Mouse (Mus musculus) naive thymus-derived CD4-positive, alpha-beta T cell, adult 2 months (primary cell): ENCODE data around the gene E4f1.

Experiments
- DNase-seq: peaks from one replicate; pipeline ENCODE4 v3.0.0-alpha.2; 2011; ENCODE audit warnings: low read depth

The E4f1 gene

DNA sequence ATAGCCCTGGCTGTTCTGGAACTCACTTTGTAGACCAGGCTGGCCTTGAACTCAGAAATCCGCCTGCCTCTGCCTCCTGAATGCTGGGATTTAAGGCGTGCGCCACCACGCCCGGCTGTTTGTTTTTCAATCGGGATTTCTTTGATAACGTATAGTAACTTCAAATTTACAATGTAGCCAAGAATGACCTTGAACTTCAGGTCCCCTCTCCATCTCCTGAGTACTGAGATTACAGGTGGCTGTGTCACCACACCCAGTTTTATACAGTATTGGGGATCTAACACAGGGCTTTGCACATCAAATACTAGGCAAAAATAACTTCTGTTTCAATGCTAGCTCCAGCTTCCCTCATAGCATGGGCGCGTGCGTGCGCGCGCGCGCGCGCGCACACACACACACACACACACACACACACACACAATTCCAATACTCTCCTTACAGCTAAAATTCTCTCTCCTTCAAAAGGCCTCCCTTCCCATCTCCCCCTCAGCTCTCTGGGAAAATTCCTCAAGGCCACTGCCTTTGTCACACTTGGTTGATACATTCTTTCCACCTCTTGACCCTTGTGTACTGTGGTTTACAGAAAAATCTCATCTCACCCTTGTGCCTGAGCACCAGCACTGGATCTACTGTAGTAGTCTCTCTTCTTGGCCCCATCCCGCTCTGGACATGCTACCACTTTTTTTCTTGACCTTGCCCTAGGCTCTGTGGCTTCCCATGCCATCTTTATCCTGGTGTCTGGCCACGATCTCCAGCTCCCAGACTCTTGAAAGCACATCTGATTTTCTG lies 11.1 kb upstream of the E4f1 start:
- DNase-seq, result no peak

DNA sequence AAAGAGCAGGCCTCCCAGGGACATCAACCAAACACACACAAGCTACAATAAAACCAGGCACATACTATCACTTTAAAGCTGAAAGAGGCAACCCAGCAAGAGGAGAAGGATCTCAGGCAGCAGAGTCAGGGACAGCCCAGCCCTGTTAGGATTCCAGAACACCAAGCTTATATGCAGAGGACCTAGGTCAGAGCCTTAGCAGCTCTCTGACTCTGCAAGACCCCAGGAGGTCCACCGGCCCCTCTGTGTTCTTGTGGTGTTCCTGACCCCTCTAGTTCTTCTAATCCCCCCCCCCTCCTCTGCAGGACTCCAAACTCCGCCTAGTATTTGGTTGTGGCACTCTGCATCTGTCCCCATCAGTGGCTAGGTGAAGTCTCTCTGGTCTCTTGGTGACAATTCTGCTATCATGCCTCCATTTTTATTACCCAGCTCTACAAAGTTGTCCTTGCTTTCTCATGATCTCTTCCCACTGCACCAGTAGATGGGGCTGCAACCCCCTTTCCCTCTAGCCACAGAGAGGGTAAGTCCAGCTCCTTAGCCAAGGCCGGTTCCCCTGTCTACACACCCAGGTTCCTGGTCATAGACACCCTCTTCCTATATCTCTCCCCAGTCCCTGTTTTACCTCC lies 10.2 kb upstream of the E4f1 start:
- DNase-seq, result no peak

- DNase-seq, result no peak
Observed at GRCm38 (mm10) chr17:24479431-24479830, 9.3 kb upstream of the E4f1 start.

DNA sequence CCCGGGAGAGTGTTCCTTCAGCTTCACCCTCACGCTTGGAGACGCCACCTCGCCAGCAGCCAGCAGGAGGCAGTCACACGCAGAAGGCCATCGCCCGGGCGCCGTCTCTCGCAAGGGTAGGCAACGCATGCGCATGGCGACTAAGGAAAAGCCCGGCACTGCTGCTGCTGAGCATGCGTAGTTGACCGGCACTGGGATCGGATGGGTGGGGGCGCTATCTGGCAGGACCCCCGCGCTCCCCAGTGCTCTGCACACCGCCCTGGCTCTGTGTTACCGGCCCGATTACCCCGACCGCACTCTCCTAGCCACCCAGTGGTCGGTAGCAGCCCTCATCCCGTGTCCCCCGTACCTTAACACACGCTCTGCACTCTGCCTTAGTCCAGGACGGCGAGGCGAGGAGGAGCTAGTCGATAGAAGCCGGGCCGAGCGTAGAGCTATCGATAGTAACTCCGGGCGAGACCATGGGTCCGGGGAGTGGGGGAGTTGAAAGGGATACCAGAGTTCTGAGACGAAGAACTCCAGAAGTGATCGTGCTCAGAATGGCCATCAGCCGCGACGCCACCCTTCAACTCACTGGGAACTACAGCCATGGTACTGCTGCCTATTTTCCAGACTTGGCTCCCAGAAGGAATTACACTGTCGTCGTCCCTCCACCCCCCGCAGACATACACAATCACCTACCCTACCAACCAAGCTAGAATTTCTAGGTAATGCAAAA lies 8.7 kb upstream of the E4f1 start, which contains the start of gene Mlst8:
Gene Mlst8, minus strand, starts transcription at position 416 of the 718 bp plus-strand sequence.
- DNase-seq, result peak; percentile 98

DNA sequence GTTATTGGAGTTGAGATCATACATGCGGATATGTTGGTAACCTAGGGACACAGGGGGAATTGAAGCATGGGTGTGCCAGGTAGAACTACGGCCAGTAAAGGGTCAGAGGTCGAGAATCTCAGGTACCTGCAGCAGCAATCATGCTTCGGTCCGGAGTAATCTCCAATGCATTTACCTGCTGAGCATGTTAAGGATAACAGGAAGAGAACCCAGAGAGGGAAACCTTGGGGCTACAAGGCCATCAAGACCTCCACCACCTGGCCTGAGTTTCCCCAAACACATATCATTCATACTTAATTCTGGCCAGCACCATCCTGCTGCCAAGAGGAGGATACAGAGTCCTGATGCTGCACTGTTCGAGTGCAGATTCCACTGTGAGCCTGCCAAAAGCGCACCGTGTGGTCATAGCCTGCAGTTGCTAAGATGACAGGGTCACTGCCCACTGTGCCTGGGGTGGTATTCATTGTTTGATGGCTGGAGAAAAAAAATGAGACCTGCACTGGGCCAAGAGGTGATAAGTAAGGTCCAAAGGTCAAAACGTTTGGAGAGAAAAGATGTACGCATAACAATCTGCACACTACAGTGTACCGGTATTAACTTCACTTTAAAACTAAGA lies 8.0 kb upstream of the E4f1 start:
- DNase-seq, result no peak

- DNase-seq, result no peak
Observed at GRCm38 (mm10) chr17:24477053-24477984, 7.2 kb upstream of the E4f1 start.

DNA sequence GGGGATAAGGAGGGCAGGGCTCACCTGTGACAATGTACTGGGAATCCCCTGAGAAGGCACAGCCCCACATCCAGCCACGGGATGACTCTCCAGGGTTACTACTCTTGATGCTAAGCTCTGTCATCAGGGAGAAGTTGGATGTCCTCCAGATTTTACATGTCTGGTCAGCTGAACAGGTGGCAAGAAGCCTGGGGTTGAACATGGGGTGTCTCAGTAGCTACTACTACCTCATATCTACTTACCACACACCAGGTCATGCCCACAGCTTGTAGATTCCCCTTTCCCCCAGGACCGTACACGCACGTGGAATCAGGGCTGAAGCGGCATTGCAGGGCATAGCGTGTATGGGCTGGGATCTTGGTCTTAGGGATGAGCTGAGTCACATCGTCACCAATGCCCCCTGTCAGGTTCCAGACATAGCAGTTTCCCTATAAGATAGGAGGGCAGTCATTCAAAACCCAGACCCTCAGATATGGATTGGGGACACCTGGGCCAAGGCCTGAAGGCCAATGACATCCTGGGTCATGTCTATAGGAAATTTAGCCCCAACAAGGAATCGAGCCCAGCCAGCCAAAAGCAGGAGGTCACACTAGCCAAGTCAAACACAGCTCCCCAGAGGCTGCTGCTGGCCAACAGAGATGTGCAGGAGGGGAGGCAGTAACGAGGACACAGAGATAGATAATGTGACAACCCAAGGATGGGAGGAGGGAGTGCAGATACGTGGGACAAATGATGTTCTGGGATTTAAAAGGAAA lies 6.1 kb upstream of the E4f1 start:
- no peak for DNase-seq

GRCm38 (mm10) chr17:24475586-24475985 lies 5.5 kb upstream of the E4f1 start:
- no peak for DNase-seq

DNA sequence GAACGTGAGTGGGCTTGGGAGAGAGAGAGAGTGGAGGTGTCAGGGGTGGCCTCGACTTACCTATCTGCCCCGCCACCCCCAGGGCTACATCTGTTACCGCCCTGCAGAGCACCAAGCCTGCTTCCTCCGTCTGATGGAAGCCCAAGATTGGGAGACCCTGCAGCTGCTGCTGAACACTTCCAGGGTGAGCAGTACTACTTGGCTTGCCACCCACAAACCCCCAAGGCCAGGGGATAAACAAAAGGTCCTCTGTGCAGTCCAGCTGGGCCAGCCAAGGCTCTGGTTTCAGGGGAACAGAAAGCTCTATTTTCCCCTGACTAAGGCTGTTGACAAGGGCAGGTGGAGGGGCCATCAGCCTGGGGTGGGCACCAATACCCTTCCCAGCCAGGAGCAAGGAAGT lies 4.4 kb upstream of the E4f1 start:
- no peak for DNase-seq

GRCm38 (mm10) chr17:24473612-24474275 lies 3.6 kb upstream of the E4f1 start, which contains the start of gene Bricd5:
Bricd5 (plus strand) TSS chr17:24473884.
- DNase-seq, result no peak

GRCm38 (mm10) chr17:24472512-24472911 lies 2.4 kb upstream of the E4f1 start:
- DNase-seq, result no peak

GRCm38 (mm10) chr17:24470701-24471527 lies 801 bp upstream of the E4f1 start:
- peak; percentile 45 for DNase-seq

DNA sequence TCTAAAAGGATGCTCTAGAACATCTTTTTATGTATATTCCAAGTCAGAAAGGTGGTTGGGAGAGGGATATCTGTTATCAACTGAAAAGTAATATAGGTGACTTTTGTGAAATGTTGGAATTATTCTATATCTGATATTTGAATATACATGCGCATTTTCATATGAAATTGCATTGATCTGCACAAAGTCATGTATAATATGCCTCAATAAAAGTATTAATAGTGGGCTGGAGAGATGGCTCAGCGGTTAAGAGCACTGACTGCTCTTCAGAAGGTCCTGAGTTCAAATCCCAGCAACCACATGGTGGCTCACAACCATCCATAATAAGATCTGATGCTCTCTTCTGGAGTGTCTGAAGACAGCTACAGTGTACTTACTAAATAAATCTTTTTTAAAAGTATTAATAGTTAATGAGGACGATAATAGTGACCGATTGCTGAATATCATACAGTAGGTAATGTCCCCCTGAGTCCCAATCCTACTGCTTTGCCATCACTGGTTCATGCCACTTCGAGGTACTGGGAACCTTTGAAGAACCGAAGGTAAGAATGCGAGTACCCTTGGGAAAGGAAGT lies 690 bp downstream of the E4f1 start:
- no peak for DNase-seq

DNA sequence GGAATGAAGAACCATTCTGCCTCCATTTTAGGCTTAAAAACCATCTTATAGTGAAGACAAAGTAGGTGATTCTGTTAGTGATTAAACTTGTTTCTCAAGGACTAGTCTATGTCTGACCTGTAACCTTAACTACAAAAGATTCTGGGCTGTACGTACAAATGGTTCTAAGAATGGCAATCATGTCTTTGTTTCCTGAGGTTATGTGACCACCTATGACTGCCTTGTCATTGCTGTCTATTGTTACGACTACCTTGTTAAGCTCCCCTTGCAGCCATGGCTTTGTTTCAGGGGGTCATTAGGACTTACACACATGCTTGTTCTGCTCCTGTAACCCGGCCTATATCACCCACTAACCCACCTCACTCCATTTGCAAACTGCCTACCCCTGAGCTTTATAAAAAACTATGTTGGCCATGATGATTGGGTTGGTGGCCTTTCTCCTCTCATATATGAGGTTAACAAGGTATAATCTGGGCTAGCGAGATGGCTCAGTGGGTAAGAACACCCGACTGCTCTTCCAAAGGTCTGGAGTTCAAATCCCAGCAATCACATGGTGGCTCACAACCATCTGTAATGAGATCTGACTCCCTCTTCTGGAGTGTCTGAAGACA lies 1.4 kb downstream of the E4f1 start:
- DNase-seq, result no peak

- DNase-seq, result no peak
Observed at GRCm38 (mm10) chr17:24463374-24464133, 6.6 kb downstream of the E4f1 start.

DNA sequence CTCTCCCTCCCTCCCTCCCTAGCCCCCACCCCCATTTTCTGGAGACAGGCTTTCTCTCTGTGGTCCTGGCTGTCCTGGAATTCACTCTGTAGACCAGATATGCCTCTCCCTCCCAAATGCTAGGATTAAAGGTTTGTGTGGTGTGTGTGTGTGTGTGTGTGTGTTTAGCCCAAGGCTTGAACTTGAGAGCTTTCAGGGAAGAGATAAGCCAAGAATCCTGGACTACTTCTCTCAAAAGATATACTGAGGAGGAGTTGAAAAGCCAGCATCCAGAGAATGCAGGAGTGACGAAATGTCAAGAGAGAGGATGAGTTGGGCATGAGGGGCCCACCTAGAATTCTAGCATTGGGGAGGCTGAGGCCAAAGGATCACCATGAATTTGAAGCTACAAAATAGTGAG lies 7.2 kb downstream of the E4f1 start:
- DNase-seq, result no peak

DNA sequence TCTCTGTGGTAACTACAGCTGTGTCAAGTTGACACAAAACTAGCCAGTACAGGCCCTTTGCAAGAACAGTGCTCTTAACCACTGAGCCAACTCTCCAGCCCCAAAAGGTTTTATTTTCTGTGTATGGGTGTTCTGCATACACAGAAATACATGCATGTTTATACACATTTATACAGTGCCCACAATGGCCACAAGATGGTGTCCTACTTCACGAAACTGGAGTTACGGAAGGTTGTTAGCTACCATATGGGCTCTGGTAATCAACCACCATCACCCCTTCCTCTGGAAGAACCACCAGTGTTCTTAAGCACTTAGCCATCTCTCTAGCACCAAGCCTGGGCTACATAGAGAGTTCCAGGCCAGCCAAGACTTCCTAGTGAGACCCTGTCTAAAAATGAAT lies 8.5 kb downstream of the E4f1 start:
- peak; percentile 73 for DNase-seq
